Mouse (Mus musculus) embryonic facial prominence, embryonic 10.5 days (tissue): ENCODE results near the gene Frmd4a. TPM values are rescaled to one million over a fixed set of nuclear protein-coding genes. Genes with fewer than 3 reads are reported as not detected.

Experiments used
- DNase-seq: peaks from one replicate; pipeline ENCODE4 v3.0.0-alpha.2; 2017; ENCODE audit warnings: low spot score
- H3K27ac ChIP-seq: fragments of 300-500 bp; sonication (generic); replicated peaks from 2 replicates; pipeline ENCODE4 v1.5.1; 2016; ENCODE audit warnings: mild to moderate bottlenecking
- H3K27me3 ChIP-seq: fragments of 300-500 bp; sonication (generic); replicated peaks from 2 replicates; pipeline ENCODE4 v1.6.1; 2016; ENCODE audit warnings: low read depth, mild to moderate bottlenecking; ENCODE audit not compliant: poor library complexity, severe bottlenecking
- H3K36me3 ChIP-seq: fragments of 300-500 bp; sonication (generic); replicated peaks from 2 replicates; pipeline ENCODE4 v1.6.1; 2016; ENCODE audit warnings: mild to moderate bottlenecking, moderate library complexity
- H3K4me1 ChIP-seq: fragments of 300-500 bp; sonication (generic); 2 replicates; pipeline ENCODE4 v1.6.1; 2016
- H3K4me3 ChIP-seq: fragments of 300-500 bp; sonication (generic); 2 replicates; pipeline ENCODE4 v1.5.1; 2016; ENCODE audit warnings: mild to moderate bottlenecking, moderate library complexity
- H3K9me3 ChIP-seq: fragments of 300-500 bp; sonication (generic); 2 replicates; pipeline ENCODE4 v1.6.1; 2016; ENCODE audit warnings: mild to moderate bottlenecking
- WGBS: fragments of 180-500 bp; shearing (Covaris S2); methylation state at CpG from one replicate; pipeline ENCODE4 v1.1.7; 2016; 5-methylcytosine and 5-hydroxymethylcytosine counted together
- polyA plus RNA-seq: library from polyadenylated mRNA; unstranded; fragments of >200 nt; fragmentation: Nextera tagmentation; extraction: Ambion mirVana; gene quantifications from 2 replicates; pipeline ENCODE4 v1.2.1, GENCODE M21; 2016

Frmd4a gene
- polyA plus RNA-seq, 1 experiment from 2014 or later, result 48.8 TPM

GRCm38 (mm10) chr2:4645066-4645465, 627.5 kb downstream of the Frmd4a start:
- DNase-seq, result no peak
- H3K4me3 ChIP-seq, result no peak overlapping the region
- no peaks in the 10 kb centered on the region for H3K27me3 ChIP-seq
- 78% methylated on average over 4 of the region's 4 CpGs for WGBS
- H3K4me1 ChIP-seq, result peaks cover 4% of the 10 kb centered on the region
- H3K9me3 ChIP-seq, result no peaks in the 10 kb centered on the region
- H3K27ac ChIP-seq, result no peak overlapping the region
- H3K36me3 ChIP-seq, result peaks cover 70% of the 10 kb centered on the region

DNA sequence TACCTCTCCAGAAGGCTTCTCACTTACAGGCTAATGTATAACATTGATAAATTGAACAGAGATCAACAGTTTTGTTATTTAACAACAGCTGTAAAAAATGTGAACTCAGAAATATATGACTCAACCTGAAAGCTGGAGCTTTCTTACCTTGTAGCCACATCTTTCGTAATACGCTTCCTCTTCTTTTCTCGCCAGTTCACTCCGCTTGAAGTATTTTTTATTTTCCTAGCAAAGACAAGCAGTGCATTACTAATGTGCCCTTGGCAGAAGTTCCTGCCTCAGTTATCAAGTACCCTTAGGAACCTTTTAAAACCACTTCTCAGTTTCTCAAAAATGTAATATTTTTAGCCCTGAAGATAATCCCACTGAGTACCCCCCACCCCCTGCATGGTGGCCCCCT, 630.6 kb downstream of the Frmd4a start:
- DNase-seq, result no peak
- Histone ChIP-seq H3K27me3 (no peaks in the 10 kb centered on the region), H3K4me3 (no peak overlapping the region), H3K9me3 (no peaks in the 10 kb centered on the region), H3K4me1 (peaks cover 17% of the 10 kb centered on the region), H3K36me3 (peaks cover 46% of the 10 kb centered on the region), H3K27ac (no peak overlapping the region)
- 95% methylated on average over 4 of the region's 4 CpGs for WGBS

GRCm38 (mm10) chr2:4649646-4650045, 632.1 kb downstream of the Frmd4a start:
- DNase-seq, result no peak
- Histone ChIP-seq H3K36me3 (peaks cover 32% of the 10 kb centered on the region), H3K4me1 (peaks cover 17% of the 10 kb centered on the region), H3K27ac (no peak overlapping the region), H3K4me3 (peak overlapping the region; percentile 14; the same call in 1 of the 2 replicates), H3K9me3 (no peaks in the 10 kb centered on the region), H3K27me3 (no peaks in the 10 kb centered on the region)
- WGBS, result 96% methylated on average over 2 of the region's 2 CpGs

- peak; percentile 92 for DNase-seq
- H3K9me3 ChIP-seq, result no peaks in the 10 kb centered on the region
- no peaks in the 10 kb centered on the region for H3K27me3 ChIP-seq
- H3K36me3 ChIP-seq, result peaks cover 11% of the 10 kb centered on the region
- whole genome bisulfite sequencing, result 2% methylated on average over 40 of the region's 40 CpGs
- peaks cover 17% of the 10 kb centered on the region for H3K4me1 ChIP-seq
- H3K27ac ChIP-seq, result peak within 1 kb of the TSS; percentile 89
- H3K4me3 ChIP-seq, result peak within 1 kb of the TSS; percentile 95
Measured at GRCm38 (mm10) chr2:4651500-4652285, 634.2 kb downstream of the Frmd4a start, which contains the start of gene Prpf18. Gene Prpf18, minus strand, starts transcription at chr2:4652113.

DNA sequence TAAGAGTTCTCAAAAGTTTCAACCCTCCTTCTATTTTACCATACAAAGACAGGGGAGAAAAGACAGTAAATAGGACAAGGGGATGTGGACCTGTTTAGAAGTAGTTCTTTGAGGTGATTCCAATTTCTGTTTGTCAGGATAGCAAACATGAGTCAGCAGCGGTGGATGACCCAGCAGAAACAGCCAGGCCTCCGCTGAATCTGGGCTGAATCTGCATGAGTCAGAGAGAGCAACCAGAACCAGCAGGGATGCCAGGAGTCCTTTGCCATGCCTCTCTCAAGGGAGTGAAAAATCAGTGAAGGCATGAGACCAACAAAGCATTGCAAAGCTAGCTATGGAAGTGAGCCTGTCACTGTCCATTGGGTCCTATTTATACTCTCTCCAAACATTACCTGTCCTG, 643.2 kb downstream of the Frmd4a start:
- Histone ChIP-seq H3K4me1 (no peaks in the 10 kb centered on the region), H3K27me3 (no peaks in the 10 kb centered on the region), H3K9me3 (no peaks in the 10 kb centered on the region), H3K36me3 (no peaks in the 10 kb centered on the region), H3K4me3 (no peak overlapping the region), H3K27ac (no peak overlapping the region)
- WGBS, result 81% methylated on average over 2 of the region's 2 CpGs
- DNase-seq, result no peak
